Mouse (Mus musculus) hindbrain, embryonic 15.5 days (tissue): ENCODE data around the gene Eral1. TPM values are rescaled to one million over a fixed set of nuclear protein-coding genes. Genes with fewer than 3 reads are reported as not detected.
A peak's percentile ranks its signal among the peaks of the same experiment; 100 is the strongest.

ENCODE experiments used
- ATAC-seq: fragments of 200-750 bp; cut with Nextera tagmentation; 2 replicates; pipeline ENCODE4 v1.8.0; 2017; ENCODE audit warnings: low read depth, moderate number of reproducible peaks, moderate TSS enrichment; ENCODE audit not compliant: low FRiP score
- H3K27ac ChIP-seq: fragments of 300-500 bp; sonication (generic); replicated peaks from 2 replicates; pipeline ENCODE4 v1.5.1; 2015; ENCODE audit warnings: mild to moderate bottlenecking, inconsistent platforms
- H3K27me3 ChIP-seq: fragments of 300-500 bp; sonication (generic); 2 replicates; pipeline ENCODE4 v1.6.1; 2015; ENCODE audit warnings: control low read depth, inconsistent platforms
- H3K36me3 ChIP-seq: fragments of 300-500 bp; sonication (generic); 2 replicates; pipeline ENCODE4 v1.6.1; 2015; ENCODE audit warnings: control low read depth, inconsistent platforms
- H3K4me1 ChIP-seq: fragments of 300-500 bp; sonication (generic); replicated peaks from 2 replicates; pipeline ENCODE4 v1.6.1; 2015; ENCODE audit warnings: control low read depth, inconsistent platforms
- H3K4me2 ChIP-seq: fragments of 300-500 bp; sonication (generic); 2 replicates; pipeline ENCODE4 v1.6.1; 2015; ENCODE audit warnings: moderate library complexity, mild to moderate bottlenecking, inconsistent platforms
- H3K4me3 ChIP-seq: fragments of 300-500 bp; sonication (generic); 2 replicates; pipeline ENCODE4 v1.5.1; 2015; ENCODE audit warnings: mild to moderate bottlenecking, inconsistent platforms
- H3K9ac ChIP-seq: fragments of 300-500 bp; sonication (generic); 2 replicates; pipeline ENCODE4 v1.6.1; 2015; ENCODE audit warnings: inconsistent platforms
- H3K9me3 ChIP-seq: fragments of 300-500 bp; sonication (generic); 2 replicates; pipeline ENCODE4 v1.6.1; 2016; ENCODE audit warnings: control low read depth, inconsistent platforms
- WGBS: fragments of 180-500 bp; shearing (Covaris S2); methylation state at CpG from one replicate; pipeline ENCODE4 v1.1.7; 2015; 5-methylcytosine and 5-hydroxymethylcytosine counted together
- polyA plus RNA-seq: library from polyadenylated mRNA; unstranded; fragments of >200 nt; fragmentation: Nextera tagmentation; extraction: Ambion mirVana; gene quantifications from 2 replicates; pipeline ENCODE4 v1.2.1, GENCODE M21; 2015

Gene Eral1
- polyA plus RNA-seq, 1 experiment from 2014 or later, result 32.5 TPM

DNA sequence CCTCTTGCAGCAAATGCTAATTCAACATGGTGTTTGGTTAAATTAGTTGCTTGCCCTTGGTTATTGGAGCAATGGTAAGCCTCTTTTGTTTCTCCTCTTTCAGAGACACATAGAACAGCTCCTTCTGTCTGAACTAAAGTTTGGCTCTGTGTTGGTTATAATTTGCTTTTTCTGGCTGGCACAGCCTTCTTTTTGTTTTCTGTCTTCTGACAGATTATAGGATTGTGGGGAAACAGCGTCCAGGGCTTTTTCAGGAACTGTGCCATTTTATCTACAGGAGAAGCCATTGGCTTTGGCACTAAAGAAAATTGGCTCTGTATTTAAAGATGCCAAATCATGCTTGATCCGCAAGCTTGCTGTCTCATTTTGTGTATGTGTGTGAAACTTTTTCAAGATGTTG is 33.4 kb upstream of the Eral1 start:
- WGBS, result 54% methylated on average over 2 of the region's 2 CpGs
- H3K27ac ChIP-seq, result peak overlapping the region; percentile 91; the same call in 1 of the 2 replicates
- no peaks in the 10 kb centered on the region for H3K9me3 ChIP-seq
- H3K36me3 ChIP-seq, result no peaks in the 10 kb centered on the region
- no peak overlapping the region for H3K4me2 ChIP-seq
- H3K9ac ChIP-seq, result no peak overlapping the region
- no peaks in the 10 kb centered on the region for H3K27me3 ChIP-seq
- peaks cover 40% of the 10 kb centered on the region for H3K4me1 ChIP-seq
- no peak overlapping the region for H3K4me3 ChIP-seq
- ATAC-seq, result no peak

DNA sequence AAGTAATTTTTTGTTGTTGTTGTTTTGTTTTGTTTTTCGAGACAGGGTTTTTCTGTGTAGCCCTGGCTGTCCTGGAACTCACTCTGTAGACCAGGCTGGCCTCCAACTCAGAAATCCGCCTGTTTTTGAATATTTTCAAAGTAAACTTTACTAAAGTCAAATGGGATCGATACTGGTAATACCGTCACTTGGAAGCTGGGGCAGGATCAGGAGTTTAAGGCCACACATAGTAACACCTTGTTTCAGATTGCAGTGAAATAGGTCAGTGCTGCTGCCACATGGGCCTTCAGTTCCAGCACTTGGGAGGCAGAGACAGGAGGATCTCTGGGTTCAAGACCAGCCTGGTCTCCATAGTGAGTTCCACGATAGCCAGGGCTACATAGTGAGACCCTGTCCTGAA is 24.3 kb upstream of the Eral1 start:
- no peak for ATAC-seq
- WGBS, result 94% methylated on average over 5 of the region's 5 CpGs

DNA sequence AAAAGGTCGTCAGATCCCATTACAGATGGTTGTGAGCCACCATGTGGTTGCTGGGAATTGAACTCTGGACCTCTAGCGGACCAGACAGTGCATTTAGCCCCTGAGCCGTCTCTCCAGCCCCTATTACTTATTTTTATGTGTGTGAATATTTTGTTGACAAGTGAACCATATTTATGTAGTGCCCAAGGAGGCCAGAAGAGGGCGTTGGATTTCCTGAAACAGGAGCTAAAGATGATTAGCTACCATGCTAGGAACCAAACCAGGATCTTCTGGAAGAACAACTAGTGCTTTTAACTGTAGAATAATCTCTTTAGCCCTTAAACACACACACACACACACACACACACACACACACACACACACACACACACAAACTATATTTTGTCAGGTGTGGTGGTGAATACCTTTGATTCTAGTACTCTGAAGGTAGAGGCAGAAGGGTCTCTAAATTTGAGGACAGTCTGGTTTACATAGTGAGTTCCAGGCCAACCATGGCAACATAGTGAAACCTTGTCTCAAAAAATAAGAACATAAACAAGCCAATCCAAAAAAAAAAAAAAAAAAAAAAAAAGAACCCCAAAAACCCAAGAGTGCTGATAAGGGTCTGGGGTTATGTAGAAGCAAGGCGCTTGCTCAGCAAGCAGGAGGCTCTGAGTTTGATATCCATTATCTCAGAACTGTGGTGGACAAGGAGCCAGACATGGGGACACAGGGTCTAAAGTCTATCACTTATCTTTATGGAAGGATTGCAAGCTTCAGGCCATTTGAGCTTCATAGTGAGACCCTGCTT is 23.0 kb upstream of the Eral1 start:
- WGBS, result 73% methylated on average over 5 of the region's 5 CpGs
- Histone ChIP-seq H3K4me1 (no peaks in the 10 kb centered on the region; the same call in 1 of the 2 replicates), H3K9me3 (no peaks in the 10 kb centered on the region), H3K4me2 (no peak overlapping the region), H3K27me3 (no peaks in the 10 kb centered on the region), H3K4me3 (no peak overlapping the region), H3K9ac (no peak overlapping the region), H3K27ac (no peak overlapping the region), H3K36me3 (peaks cover 12% of the 10 kb centered on the region)
- ATAC-seq, result no peak

More for the DNA sequence above, 24.3 kb upstream of the Eral1 start:
- peaks cover 12% of the 10 kb centered on the region for H3K36me3 ChIP-seq
- H3K9me3 ChIP-seq, result no peaks in the 10 kb centered on the region
- H3K4me1 ChIP-seq, result no peaks in the 10 kb centered on the region
- no peak overlapping the region for H3K4me2 ChIP-seq
- no peak overlapping the region for H3K27ac ChIP-seq
- no peaks in the 10 kb centered on the region for H3K27me3 ChIP-seq
- H3K4me3 ChIP-seq, result no peak overlapping the region
- no peak overlapping the region for H3K9ac ChIP-seq

DNA sequence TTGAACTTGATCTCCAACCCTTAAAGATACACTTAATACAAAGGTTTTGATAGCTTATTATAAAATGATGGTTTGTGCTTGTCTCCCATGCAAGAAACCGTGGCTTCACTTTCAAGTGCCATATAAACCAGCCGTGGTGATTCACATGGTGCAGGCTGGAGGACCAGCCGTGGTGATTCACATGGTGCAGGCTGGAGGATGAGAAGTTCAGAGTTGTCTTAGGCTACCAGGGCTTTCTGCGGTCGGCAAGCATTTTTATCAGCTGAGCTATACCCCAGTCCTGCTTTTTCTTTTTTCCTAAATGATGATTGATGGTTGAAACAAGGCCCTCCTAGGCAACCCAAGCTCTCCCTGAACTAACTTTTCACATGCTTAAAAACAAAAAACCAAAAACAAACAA is 22.0 kb upstream of the Eral1 start:
- H3K9ac ChIP-seq, result no peak overlapping the region
- H3K4me3 ChIP-seq, result no peak overlapping the region
- peaks cover 10% of the 10 kb centered on the region for H3K4me1 ChIP-seq
- 91% methylated on average over 5 of the region's 5 CpGs for WGBS
- H3K27ac ChIP-seq, result no peak overlapping the region
- no peak overlapping the region for H3K4me2 ChIP-seq
- H3K27me3 ChIP-seq, result no peaks in the 10 kb centered on the region
- 0 out of 2 replicates have a peak, but pooled peaks cover 8% of the 10 kb centered on the region for H3K36me3 ChIP-seq
- ATAC-seq, result no peak
- H3K9me3 ChIP-seq, result no peaks in the 10 kb centered on the region

DNA sequence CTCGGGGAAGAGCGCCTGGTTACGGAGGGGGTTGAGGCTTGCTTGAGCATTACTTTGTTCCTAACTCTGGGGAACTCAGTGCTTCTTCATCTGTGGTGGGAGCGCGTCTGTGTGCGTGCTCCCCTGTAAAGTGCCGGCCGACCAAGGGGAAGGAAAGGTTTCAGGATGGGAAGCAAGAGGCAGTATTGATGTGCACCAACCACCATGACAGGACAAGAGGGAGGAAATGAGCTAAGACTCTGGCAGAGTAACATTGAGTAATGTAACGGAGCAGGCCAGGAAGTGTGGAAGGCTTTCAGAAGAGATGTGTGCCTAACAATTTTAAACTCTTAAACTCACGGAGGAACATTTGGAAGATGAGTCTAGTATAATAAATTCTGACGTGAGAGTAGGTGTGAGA is 20.6 kb upstream of the Eral1 start:
- Histone ChIP-seq H3K27ac (no peak overlapping the region), H3K9ac (no peak overlapping the region)
- ATAC-seq, result no peak

DNA sequence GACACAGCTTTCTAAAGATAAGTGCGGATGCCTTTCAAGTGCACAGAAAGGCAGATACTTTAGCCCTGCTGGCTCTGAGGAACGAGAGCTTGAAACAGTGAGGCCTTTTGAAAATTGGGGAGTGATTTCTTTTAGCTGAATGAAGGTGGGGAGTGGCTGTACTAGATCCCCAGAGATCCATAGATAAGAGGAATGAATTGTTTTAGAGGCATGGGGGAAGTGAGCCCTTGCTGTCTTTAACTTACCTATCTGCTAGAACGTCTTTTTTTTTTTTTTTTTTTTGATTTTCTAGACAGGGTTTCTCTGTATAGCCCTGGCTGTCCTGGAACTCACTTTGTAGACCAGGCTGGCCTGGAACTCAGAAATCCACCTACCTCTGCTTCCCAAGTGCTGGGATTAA is 16.9 kb upstream of the Eral1 start:
- peak overlapping the region; percentile 39 for H3K9ac ChIP-seq
- peak overlapping the region; percentile 22 for H3K4me3 ChIP-seq

More for the DNA sequence above, 20.6 kb upstream of the Eral1 start:
- H3K4me3 ChIP-seq, result no peak overlapping the region
- 0 out of 2 replicates have a peak, but pooled peaks cover 3% of the 10 kb centered on the region for H3K36me3 ChIP-seq
- no peaks in the 10 kb centered on the region for H3K9me3 ChIP-seq
- H3K4me1 ChIP-seq, result peaks cover 22% of the 10 kb centered on the region
- no peaks in the 10 kb centered on the region for H3K27me3 ChIP-seq
- WGBS, result 92% methylated on average over 11 of the region's 11 CpGs
- H3K4me2 ChIP-seq, result no peak overlapping the region

DNA sequence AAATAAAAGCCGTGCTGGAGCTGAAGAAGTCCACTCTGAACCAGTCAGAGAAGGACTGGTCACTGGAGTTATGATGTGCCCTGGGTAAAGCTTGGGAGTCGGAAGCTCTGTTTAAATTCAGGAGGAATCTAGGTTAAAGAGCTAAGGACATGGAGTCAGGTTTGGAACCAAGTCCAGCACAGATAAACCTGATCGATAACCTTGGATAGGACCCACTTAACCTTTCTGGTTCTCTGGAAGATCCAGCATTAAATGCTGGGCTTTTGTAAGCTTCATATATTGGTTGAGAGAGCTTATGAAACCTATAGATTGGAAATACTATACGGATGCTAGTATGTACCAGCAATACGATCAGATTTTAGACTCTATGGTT is 14.9 kb upstream of the Eral1 start:
- Histone ChIP-seq H3K9me3 (no peaks in the 10 kb centered on the region), H3K27ac (peak overlapping the region; percentile 82), H3K4me3 (peak overlapping the region; percentile 73), H3K27me3 (no peaks in the 10 kb centered on the region), H3K4me1 (peaks cover 30% of the 10 kb centered on the region), H3K36me3 (0 out of 2 replicates have a peak, but pooled peaks cover 3% of the 10 kb centered on the region), H3K4me2 (peak overlapping the region; percentile 64), H3K9ac (peak overlapping the region; percentile 75)
- ATAC-seq, result no peak
- WGBS, result 20% methylated on average over 5 of the region's 5 CpGs

More for the DNA sequence above, 16.9 kb upstream of the Eral1 start:
- no peaks in the 10 kb centered on the region for H3K9me3 ChIP-seq
- H3K36me3 ChIP-seq, result 0 out of 2 replicates have a peak, but pooled peaks cover 3% of the 10 kb centered on the region
- no peak for ATAC-seq
- H3K27ac ChIP-seq, result no peak overlapping the region; the same call in 1 of the 2 replicates
- peaks cover 30% of the 10 kb centered on the region for H3K4me1 ChIP-seq
- WGBS, result 50% methylated on average over 3 of the region's 3 CpGs
- H3K27me3 ChIP-seq, result no peaks in the 10 kb centered on the region
- H3K4me2 ChIP-seq, result peak overlapping the region; percentile 49

DNA sequence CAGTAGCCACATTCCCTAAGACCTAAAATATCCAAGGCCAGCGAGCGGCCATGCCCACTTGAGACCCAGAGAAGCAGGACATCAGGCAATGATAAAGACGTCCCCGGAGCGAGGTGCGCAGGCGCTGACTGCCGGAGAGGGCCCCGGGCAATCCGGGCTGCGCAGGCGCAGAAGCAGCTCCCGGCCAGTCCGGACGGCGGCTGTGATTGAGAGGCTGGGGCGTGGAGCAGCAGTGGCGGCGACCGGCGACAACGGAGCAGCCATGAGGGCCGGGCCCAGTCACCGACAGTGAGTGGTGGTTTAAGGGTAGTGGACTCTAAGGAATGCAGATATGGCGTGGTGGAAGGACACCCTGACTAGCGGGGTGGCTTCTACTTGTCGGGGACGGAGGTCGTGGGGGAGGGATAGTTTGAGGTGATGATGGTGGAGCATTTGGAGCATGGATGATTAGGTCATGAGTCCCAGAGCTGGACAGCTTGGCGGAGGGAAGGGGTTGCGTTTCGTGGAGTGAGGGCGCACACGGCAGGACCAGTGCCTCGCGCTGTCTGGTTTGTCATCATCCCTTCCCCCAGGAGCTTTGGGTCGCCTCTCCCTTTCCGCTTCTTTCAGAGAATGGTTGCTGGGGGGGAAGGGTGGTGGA is 14.4 kb upstream of the Eral1 start, which contains the start of gene Fam222b:
Gene Fam222b (plus strand): TSS at position 157 of the 640 bp plus-strand sequence.
- peak; percentile 94 for ATAC-seq
- H3K9me3 ChIP-seq, result no peaks in the 10 kb centered on the region
- H3K4me3 ChIP-seq, result peak within 1 kb of the TSS; percentile 73
- 0 out of 2 replicates have a peak, but pooled peaks cover 3% of the 10 kb centered on the region for H3K36me3 ChIP-seq
- peaks cover 30% of the 10 kb centered on the region for H3K4me1 ChIP-seq
- H3K27me3 ChIP-seq, result no peaks in the 10 kb centered on the region
- H3K4me2 ChIP-seq, result peak within 1 kb of the TSS; percentile 64
- peak within 1 kb of the TSS; percentile 82 for H3K27ac ChIP-seq
- WGBS, result 0% methylated on average over 38 of the region's 38 CpGs
- H3K9ac ChIP-seq, result peak within 1 kb of the TSS; percentile 75

DNA sequence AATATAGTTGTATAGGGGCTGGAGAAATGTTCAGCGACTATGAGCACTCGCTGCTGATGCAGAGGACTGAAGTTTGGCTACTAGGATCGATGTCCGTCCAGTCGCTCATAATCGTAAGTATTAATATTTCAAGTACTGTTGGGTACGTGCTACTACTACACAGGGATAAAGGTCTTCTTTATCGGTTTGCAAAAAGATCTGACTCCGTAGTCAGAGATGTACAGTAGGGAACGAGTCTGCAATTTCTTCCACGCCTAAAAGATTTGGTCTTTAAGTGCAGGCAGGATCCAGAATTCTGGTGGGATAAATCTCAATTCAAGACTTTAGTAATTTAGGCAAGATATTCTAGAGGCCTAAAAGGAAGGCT is 13.9 kb upstream of the Eral1 start:
- Histone ChIP-seq H3K4me1 (peaks cover 30% of the 10 kb centered on the region), H3K27ac (peak overlapping the region; percentile 82), H3K27me3 (no peaks in the 10 kb centered on the region), H3K4me2 (peak overlapping the region; percentile 64), H3K36me3 (0 out of 2 replicates have a peak, but pooled peaks cover 3% of the 10 kb centered on the region), H3K9ac (peak overlapping the region; percentile 75), H3K9me3 (no peaks in the 10 kb centered on the region), H3K4me3 (peak overlapping the region; percentile 73)
- peak; percentile 44; the same call in 1 of the 2 replicates for ATAC-seq
- WGBS, result 51% methylated on average over 11 of the region's 11 CpGs

DNA sequence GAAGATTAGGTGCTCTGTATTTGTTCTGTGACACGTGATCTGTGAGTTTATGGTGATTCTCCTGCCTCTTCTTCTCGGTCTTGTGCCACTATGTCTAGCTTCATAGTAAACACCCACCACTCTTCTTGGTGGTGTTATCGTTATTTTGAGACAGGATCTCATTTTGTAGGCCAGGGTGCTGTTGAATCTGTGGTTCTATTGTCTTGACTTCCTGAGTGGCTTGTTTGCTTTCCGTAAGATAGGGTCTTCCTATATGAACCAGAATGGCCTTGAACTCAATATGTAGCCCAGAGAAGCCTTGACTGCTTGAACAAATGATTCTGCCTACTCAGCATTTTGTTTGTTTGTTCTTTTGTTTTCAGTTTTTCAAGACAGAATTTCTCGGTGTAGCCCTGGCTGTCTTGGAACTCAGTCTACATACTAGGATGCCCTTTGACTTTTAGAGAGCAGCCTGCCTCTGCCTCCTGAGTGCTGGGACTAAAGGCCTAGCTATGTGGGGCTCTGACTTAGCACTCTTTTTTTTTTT is 7.6 kb upstream of the Eral1 start:
- ATAC-seq, result no peak
- 0 out of 2 replicates have a peak, but pooled peaks cover 2% of the 10 kb centered on the region for H3K27me3 ChIP-seq
- no peaks in the 10 kb centered on the region for H3K9me3 ChIP-seq
- H3K9ac ChIP-seq, result no peak overlapping the region
- no peak overlapping the region for H3K27ac ChIP-seq
- no peak overlapping the region for H3K4me3 ChIP-seq
- no peak overlapping the region for H3K4me2 ChIP-seq
- WGBS, result 89% methylated on average over 5 of the region's 5 CpGs
- H3K36me3 ChIP-seq, result no peaks in the 10 kb centered on the region
- no peaks in the 10 kb centered on the region for H3K4me1 ChIP-seq

DNA sequence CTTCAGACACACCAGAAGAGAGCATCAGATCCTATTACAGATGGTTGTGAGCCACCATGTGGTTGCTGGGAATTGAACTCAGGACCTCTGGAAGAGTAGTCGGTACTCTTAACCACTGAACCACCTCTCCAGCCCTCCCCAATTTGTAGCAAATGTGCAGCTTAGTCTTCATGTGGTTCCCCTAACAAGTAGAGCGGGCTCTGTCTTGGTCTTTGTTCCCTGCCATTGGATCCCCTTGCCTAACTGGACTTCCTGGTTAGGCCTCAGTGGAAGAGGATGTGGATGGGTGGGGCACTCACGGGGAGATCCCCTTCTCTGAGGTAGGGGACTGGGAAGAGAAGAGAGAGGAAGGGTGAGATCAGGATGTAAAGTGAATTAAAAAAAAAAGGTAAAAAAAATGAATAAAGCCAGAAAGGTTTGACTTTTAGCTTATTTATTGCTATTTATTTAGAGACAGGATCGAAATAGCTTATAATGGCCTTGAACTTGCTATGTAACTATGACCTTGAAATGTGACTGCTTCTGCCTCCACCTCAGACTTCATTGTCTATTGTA is 6.8 kb upstream of the Eral1 start:
- Histone ChIP-seq H3K9ac (no peak overlapping the region), H3K4me2 (no peak overlapping the region), H3K9me3 (no peaks in the 10 kb centered on the region), H3K27me3 (0 out of 2 replicates have a peak, but pooled peaks cover 2% of the 10 kb centered on the region), H3K36me3 (no peaks in the 10 kb centered on the region), H3K27ac (no peak overlapping the region), H3K4me3 (no peak overlapping the region), H3K4me1 (no peaks in the 10 kb centered on the region)
- 76% methylated on average over 4 of the region's 4 CpGs for WGBS
- no peak for ATAC-seq

DNA sequence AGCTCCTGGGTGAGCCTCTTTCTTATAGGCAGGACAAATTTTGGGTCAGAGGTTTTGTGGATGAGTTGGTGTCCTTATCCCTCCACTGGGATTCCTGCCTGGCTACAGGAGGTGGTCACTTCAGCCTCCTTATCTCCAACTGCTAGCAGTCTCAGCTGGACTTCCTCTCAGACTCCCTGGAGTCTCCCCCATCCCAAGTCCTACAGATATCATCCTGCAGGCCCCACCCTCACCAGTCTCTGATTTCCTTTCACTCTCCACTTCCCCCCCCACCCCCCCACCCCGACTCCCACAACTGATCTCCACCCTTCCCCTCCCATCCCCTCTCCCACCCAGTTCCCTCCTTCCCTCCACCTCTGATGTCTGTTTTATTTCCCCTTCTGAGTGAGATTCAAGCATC is 3.4 kb upstream of the Eral1 start:
- H3K9me3 ChIP-seq, result no peaks in the 10 kb centered on the region
- ATAC-seq, result no peak
- no peak overlapping the region for H3K4me2 ChIP-seq
- H3K9ac ChIP-seq, result no peak overlapping the region
- no peaks in the 10 kb centered on the region for H3K36me3 ChIP-seq
- 40% methylated on average over 1 of the region's 1 CpGs for WGBS
- no peak overlapping the region for H3K27ac ChIP-seq
- peaks cover 15% of the 10 kb centered on the region for H3K4me1 ChIP-seq
- 0 out of 2 replicates have a peak, but pooled peaks cover 2% of the 10 kb centered on the region for H3K27me3 ChIP-seq
- H3K4me3 ChIP-seq, result no peak overlapping the region
